Mouse (Mus musculus) CH12.LX (cell line): ENCODE measurements at regions not wholly inside any gene's neighbourhood (a gene's known extent, or its start where the extent isn't known, plus 50 kb on each side); places are given as distances from the start of the nearest gene placed in this dataset.

Source experiments
- CHD2 ChIP-seq: IDR thresholded peaks from 2 replicates; pipeline ENCODE4 v1.6.1; 2011; ENCODE audit warnings: low read length, improper control_type of control experiment
- CTCF ChIP-seq, 2 experiments: IDR thresholded peaks in 1 of 2; conservative IDR thresholded peaks in 1 of 2; 2 replicates each; pipeline ENCODE4 v1.5.1; 2011 to 2012; ENCODE audit warnings: low read depth in 2 of 2, low read length in 2 of 2, improper control_type of control experiment in 1 of 2, inconsistent platforms in 1 of 2, mild to moderate bottlenecking in 1 of 2, moderate library complexity in 1 of 2
- E2F4 ChIP-seq: IDR thresholded peaks from 2 replicates; pipeline ENCODE4 v1.6.1; 2011; ENCODE audit warnings: low read depth, low read length, improper control_type of control experiment; ENCODE audit not compliant: insufficient replicate concordance
- EP300 ChIP-seq: IDR thresholded peaks from 2 replicates; pipeline ENCODE4 v1.6.1; 2011; ENCODE audit warnings: low read length, improper control_type of control experiment
- KAT2A ChIP-seq: IDR thresholded peaks from 2 replicates; pipeline ENCODE4 v1.6.1; 2012; ENCODE audit warnings: low read length, improper control_type of control experiment, inconsistent platforms; ENCODE audit not compliant: insufficient replicate concordance
- MAX ChIP-seq: IDR thresholded peaks from 2 replicates; pipeline ENCODE4 v1.6.1; 2011; ENCODE audit warnings: low read length, improper control_type of control experiment
- NRF1 ChIP-seq: IDR thresholded peaks from 2 replicates; pipeline ENCODE4 v1.6.1; 2014; ENCODE audit warnings: low read depth, mild to moderate bottlenecking, inconsistent platforms, low read length, improper control_type of control experiment, moderate library complexity
- SMC3 ChIP-seq: IDR thresholded peaks from 2 replicates; pipeline ENCODE4 v1.6.1; 2011; ENCODE audit warnings: low read depth, low read length, improper control_type of control experiment
- UBTF ChIP-seq: IDR thresholded peaks from 2 replicates; pipeline ENCODE4 v1.6.1; 2012; ENCODE audit warnings: low read depth, mild to moderate bottlenecking, inconsistent platforms, low read length, improper control_type of control experiment, moderate library complexity
- USF1 ChIP-seq: IDR thresholded peaks from 2 replicates; pipeline ENCODE4 v1.6.1; 2014; ENCODE audit warnings: low read depth, mild to moderate bottlenecking, inconsistent platforms, low read length, improper control_type of control experiment
- USF2 ChIP-seq: conservative IDR thresholded peaks from 2 replicates; pipeline ENCODE4 v1.6.1; 2011; ENCODE audit warnings: low read depth, low read length, improper control_type of control experiment
- ZC3H11A ChIP-seq: IDR thresholded peaks from 2 replicates; pipeline ENCODE4 v1.6.1; 2012; ENCODE audit warnings: low read depth, mild to moderate bottlenecking, inconsistent platforms, low read length, improper control_type of control experiment
- ZNF384 ChIP-seq: IDR thresholded peaks from 2 replicates; pipeline ENCODE4 v1.6.1; 2012; ENCODE audit warnings: low read depth, low read length, improper control_type of control experiment, inconsistent platforms

DNA sequence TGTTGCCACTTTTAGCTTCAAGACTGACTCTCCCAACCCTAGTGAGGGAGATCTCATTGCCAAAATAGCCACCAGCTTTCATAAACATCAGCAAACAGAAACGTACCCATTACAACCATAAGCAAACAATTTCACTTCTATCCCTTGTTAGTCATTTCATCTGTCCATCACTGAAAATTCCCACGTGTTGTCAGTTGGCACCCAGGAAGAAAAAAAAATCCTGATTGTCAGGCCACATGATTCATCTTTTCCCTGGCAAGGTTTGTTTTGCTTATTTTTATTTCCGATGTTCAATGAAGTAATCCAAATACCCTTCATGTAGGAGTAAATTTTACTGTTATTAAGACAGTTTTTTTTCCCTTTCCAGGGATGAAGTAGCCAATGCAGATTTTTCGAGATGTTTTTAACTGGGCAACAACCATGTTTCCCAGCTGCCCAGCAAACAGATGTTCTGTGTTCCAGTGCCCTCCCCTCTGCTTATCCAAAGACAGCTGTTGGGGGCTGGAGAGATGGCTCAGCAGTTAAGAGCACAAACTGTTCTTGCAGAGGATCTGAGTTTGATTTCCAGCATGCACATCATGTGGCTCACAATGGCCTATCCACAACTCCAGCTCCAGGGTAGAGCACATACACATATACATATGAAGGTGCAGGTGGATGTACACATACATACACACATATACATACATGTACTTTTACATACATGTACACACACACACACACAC lies 189.3 kb upstream of the Phactr1 start:
- TF ChIP-seq ZNF384: no peak
- no peak for TF ChIP-seq EP300
- TF ChIP-seq USF1: no peak
- TF ChIP-seq UBTF: no peak
- no peak for TF ChIP-seq CTCF (conservative IDR thresholded peaks at IDR 0.05 in 1 of 2, IDR thresholded peaks at IDR 0.05 in 1 of 2; ENCODE audit: low read depth in 2 of 2, low read length in 2 of 2)
- no peak for TF ChIP-seq CHD2
- no peak for TF ChIP-seq USF2
- TF ChIP-seq MAX: no peak
- no peak for TF ChIP-seq KAT2A
- TF ChIP-seq NRF1: no peak
- TF ChIP-seq E2F4: no peak
- TF ChIP-seq ZC3H11A: no peak
- TF ChIP-seq SMC3: no peak
